Mouse (Mus musculus): ENCODE results near the gene Polr3e. TPM values are rescaled to one million over a fixed set of nuclear protein-coding genes. Genes with fewer than 3 reads are reported as not detected.

The Polr3e gene
- total RNA-seq (2021), result 1 to 10 TPM; 8.0 to 8.3 TPM
- polyA plus RNA-seq (2012; rRNA removed), result 6.1 and 8.5 TPM in 2 replicates
- long read RNA-seq, full-length matches to known transcripts, result 4 of 5 reads
- long read RNA-seq, partial matches to known transcripts, result 0 of 5 reads
- long read RNA-seq, other reads (novel, unspliced or antisense), result 1 of 5 reads

DNA sequence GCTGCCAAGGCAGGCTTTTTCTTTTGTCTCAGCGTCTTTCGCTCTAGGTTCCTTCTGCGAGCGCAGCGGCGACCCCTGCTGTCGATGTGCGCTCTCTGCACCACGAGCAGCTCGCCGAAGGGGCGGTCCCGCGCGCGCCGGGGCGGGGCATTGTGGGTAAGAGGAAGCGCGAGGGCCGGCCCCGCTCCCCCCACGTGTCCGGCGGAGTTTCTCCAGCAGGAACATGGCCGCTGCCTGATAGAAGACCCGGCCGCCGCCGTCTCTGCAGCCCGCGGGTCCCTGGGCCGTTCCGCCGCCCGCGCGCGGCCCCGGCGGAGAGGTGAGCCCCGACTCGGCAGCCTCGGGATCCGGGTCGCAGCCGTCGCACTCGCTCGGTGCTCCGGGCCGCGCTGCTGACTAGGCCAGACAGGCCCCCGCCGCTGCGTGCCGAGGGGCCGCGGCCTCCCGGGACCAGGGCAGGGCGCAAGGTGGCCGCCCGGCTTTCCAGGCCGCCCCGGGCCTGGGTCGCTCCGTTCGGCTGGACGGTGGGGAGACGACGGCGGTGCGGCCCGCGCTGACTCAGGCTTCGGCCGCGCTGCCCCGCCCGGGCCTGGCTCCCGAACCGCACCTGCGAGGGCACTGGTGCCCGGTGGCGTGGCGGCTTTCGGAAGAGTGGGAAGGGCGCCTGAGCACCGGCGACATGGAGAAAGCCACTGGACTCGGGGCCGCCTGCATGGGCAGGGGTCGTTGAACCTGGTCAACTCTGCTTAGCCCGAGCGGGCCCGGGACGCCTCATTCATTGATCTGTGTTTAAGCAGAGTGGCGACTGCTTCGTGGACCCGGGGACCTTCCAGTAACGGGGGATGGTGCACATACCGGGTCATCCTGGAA, at the start of gene Polr3e:
TSS of gene Polr3e (plus strand) at position 153 of the 870 bp plus-strand sequence.
- Histone ChIP-seq H3K4me1 (ENCODE audit: control insufficient read depth, insufficient read depth, low read length) (no peaks in the 10 kb centered on the region), H3K79me2 (replicated peaks; ENCODE audit: control insufficient read depth, insufficient read depth, low read length) (no peaks in the 10 kb centered on the region), H3K9ac (ENCODE audit: low read depth, low read length) (peak within 1 kb of the TSS; percentile 90), H3K27ac (peak within 1 kb of the TSS; percentile 73), H3K36me3 (ENCODE audit: control insufficient read depth, insufficient read depth, low read length) (no peaks in the 10 kb centered on the region), H3K27me3 (ENCODE audit: control insufficient read depth, insufficient read depth, low read length) (no peaks in the 10 kb centered on the region), H3K4me3 (peak within 1 kb of the TSS; percentile 96)
- WGBS, result under 1% methylated on average over 102 of the region's 102 CpGs
- intact Hi-C loops (cut with DNase I), result loop anchor here (1.0 to 10.0 kb wide), 3 partner anchors 83 to 283 kb away; partner anchors contain the start of genes Mosmo, Pdzd9 and Uqcrc2
- peak; percentile 100 for DNase-seq
- peak; percentile 95 for TF ChIP-seq CTCF (IDR thresholded peaks at IDR 0.05)
- 0 out of 2 replicates have a peak, but pooled peaks have one; percentile 41 for TF ChIP-seq POLR2A (IDR thresholded peaks at IDR 0.05; ENCODE audit: insufficient read depth, low read depth, low read length)
- TF ChIP-seq EP300 (IDR thresholded peaks at IDR 0.05; ENCODE audit: insufficient read depth, low read depth, low read length), result peak; percentile 87; the same call in 1 of the 2 replicates

DNA sequence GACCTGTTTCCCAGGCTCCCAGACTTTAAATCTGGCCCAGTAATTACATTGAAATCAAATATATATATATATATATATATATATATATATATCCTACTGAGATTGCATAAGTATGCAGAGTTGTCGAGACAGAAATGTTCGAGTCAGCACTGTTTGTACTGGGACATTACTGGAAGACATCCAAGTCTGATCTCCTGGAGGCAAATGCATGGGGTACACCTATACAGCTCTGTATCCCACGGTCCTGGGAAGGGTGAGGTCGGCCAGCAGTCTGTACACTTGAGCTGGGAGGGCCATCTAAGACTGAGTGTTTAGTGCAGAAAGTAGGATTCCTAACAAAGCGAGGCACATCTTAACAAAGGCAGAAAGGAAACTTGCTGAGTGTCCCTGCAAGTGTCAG, 47.7 kb upstream of the Polr3e start:
- 34% methylated on average over 5 of the region's 5 CpGs for WGBS
- Histone ChIP-seq H3K27me3 (ENCODE audit: control insufficient read depth, insufficient read depth, low read length) (no peaks in the 10 kb centered on the region), H3K9ac (ENCODE audit: low read depth, low read length) (no peak overlapping the region), H3K4me3 (no peak overlapping the region), H3K4me1 (ENCODE audit: control insufficient read depth, insufficient read depth, low read length) (peaks cover 16% of the 10 kb centered on the region), H3K27ac (no peak overlapping the region), H3K36me3 (ENCODE audit: control insufficient read depth, insufficient read depth, low read length) (peaks cover 2% of the 10 kb centered on the region), H3K79me2 (replicated peaks; ENCODE audit: control insufficient read depth, insufficient read depth, low read length) (peaks cover 4% of the 10 kb centered on the region; the same call in 1 of the 2 replicates)
- intact Hi-C loops (cut with DNase I), result no loop called here
- no peak for DNase-seq
- TF ChIP-seq POLR2A (IDR thresholded peaks at IDR 0.05; ENCODE audit: insufficient read depth, low read depth, low read length), result no peak
- TF ChIP-seq EP300 (IDR thresholded peaks at IDR 0.05; ENCODE audit: insufficient read depth, low read depth, low read length), result no peak
- no peak for TF ChIP-seq CTCF (IDR thresholded peaks at IDR 0.05)

DNA sequence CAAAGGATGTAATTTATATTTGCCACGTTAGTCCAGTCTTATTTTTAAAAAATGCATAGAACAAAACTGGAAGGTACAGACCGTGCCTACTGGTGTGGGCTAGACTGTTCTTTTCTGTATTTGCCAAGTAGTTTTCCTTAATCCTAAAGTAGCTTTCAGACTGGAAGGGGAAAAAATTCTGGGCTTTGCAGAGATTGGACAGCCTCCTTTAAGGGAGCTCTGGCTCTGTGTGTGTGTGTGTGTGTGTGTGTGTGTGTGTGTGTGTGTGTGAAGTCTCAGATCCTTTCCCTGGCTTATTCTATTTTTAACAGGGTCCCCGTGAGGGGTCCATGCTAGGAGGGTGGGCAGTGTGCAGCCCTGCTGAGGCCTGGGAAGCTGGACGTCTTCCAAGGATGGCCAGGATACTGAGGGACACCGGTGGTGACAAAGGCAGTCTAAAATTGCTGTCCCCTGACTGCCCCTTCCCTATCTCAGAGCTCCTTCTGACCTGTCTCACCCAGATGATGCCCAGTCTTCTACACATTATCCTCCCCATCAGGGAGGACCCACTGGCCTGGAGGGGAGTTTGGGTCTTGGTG, 47.0 kb upstream of the Polr3e start:
- Histone ChIP-seq H3K27ac (no peak overlapping the region), H3K79me2 (replicated peaks; ENCODE audit: control insufficient read depth, insufficient read depth, low read length) (peaks cover 4% of the 10 kb centered on the region; the same call in 1 of the 2 replicates), H3K27me3 (ENCODE audit: control insufficient read depth, insufficient read depth, low read length) (no peaks in the 10 kb centered on the region), H3K4me1 (ENCODE audit: control insufficient read depth, insufficient read depth, low read length) (peaks cover 12% of the 10 kb centered on the region), H3K4me3 (no peak overlapping the region), H3K36me3 (ENCODE audit: control insufficient read depth, insufficient read depth, low read length) (peaks cover 2% of the 10 kb centered on the region), H3K9ac (ENCODE audit: low read depth, low read length) (no peak overlapping the region)
- TF ChIP-seq CTCF (IDR thresholded peaks at IDR 0.05), result no peak
- no peak for TF ChIP-seq EP300 (IDR thresholded peaks at IDR 0.05; ENCODE audit: insufficient read depth, low read depth, low read length)
- no peak for TF ChIP-seq POLR2A (IDR thresholded peaks at IDR 0.05; ENCODE audit: insufficient read depth, low read depth, low read length)
- 47% methylated on average over 5 of the region's 5 CpGs for WGBS
- no peak for DNase-seq
- intact Hi-C loops (cut with DNase I), result no loop called here

DNA sequence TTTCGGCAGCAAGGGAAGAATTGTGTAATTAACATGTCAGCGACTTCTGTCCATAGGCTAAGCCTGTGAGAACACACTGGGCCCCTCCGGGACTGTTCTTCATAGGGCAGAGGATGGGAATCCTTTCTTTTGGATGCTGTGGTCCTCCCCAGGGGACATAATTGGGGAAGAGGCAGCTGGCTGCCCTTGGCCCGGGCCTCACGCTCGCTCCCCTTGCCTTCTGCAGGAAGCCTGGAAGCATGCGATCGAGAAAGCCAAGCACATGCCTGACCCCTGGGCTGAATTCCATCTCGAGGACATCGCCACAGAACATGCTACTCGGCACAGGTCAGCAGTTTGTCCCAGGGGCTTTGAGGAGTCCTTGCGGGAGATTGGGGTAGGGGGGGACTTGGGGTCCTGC, 44.5 kb upstream of the Polr3e start:
- H3K27me3 ChIP-seq (ENCODE audit: control insufficient read depth, insufficient read depth, low read length), result no peaks in the 10 kb centered on the region
- WGBS, result 63% methylated on average over 12 of the region's 12 CpGs
- H3K4me3 ChIP-seq, result no peak overlapping the region
- H3K36me3 ChIP-seq (ENCODE audit: control insufficient read depth, insufficient read depth, low read length), result no peaks in the 10 kb centered on the region; the same call in 1 of the 2 replicates
- peak; percentile 37 to 38 for DNase-seq
- peaks cover 4% of the 10 kb centered on the region; the same call in 1 of the 2 replicates for H3K79me2 ChIP-seq (replicated peaks; ENCODE audit: control insufficient read depth, insufficient read depth, low read length)
- no peak overlapping the region for H3K9ac ChIP-seq (ENCODE audit: low read depth, low read length)
- peaks cover 8% of the 10 kb centered on the region for H3K4me1 ChIP-seq (ENCODE audit: control insufficient read depth, insufficient read depth, low read length)
- intact Hi-C loops (cut with DNase I), result no loop called here
- no peak overlapping the region for H3K27ac ChIP-seq
- no peak for TF ChIP-seq POLR2A (IDR thresholded peaks at IDR 0.05; ENCODE audit: insufficient read depth, low read depth, low read length)
- no peak for TF ChIP-seq CTCF (IDR thresholded peaks at IDR 0.05)
- TF ChIP-seq EP300 (IDR thresholded peaks at IDR 0.05; ENCODE audit: insufficient read depth, low read depth, low read length), result no peak

DNA sequence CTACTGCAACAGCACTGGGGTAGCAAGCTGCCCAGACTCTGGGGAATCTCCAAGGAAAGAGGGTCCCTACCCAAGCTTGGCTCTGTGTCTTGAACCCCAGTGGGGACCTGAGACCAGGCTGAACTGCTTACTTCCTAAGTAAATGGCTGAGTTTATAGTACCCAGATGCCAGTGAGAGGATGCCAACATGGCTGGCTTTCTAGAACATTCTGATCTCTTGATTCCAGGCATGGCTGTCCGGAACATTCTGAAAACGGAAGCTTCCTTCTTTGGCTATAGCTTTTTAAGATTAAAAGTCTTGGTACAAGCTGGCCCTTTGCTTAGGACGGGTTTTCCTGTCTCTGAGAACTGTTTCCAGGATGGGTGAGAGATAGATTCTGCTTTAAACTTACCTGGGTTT, 43.5 kb upstream of the Polr3e start:
- H3K27ac ChIP-seq, result no peak overlapping the region
- no peak overlapping the region for H3K4me3 ChIP-seq
- TF ChIP-seq EP300 (IDR thresholded peaks at IDR 0.05; ENCODE audit: insufficient read depth, low read depth, low read length), result no peak
- TF ChIP-seq POLR2A (IDR thresholded peaks at IDR 0.05; ENCODE audit: insufficient read depth, low read depth, low read length), result no peak
- no peak for TF ChIP-seq CTCF (IDR thresholded peaks at IDR 0.05)
- 0 out of 2 replicates have a peak, but pooled peaks cover 3% of the 10 kb centered on the region for H3K79me2 ChIP-seq (replicated peaks; ENCODE audit: control insufficient read depth, insufficient read depth, low read length)
- 65% methylated on average over 3 of the region's 3 CpGs for WGBS
- no peak overlapping the region for H3K9ac ChIP-seq (ENCODE audit: low read depth, low read length)
- peaks cover 8% of the 10 kb centered on the region for H3K4me1 ChIP-seq (ENCODE audit: control insufficient read depth, insufficient read depth, low read length)
- no peaks in the 10 kb centered on the region for H3K27me3 ChIP-seq (ENCODE audit: control insufficient read depth, insufficient read depth, low read length)
- no peaks in the 10 kb centered on the region; the same call in 1 of the 2 replicates for H3K36me3 ChIP-seq (ENCODE audit: control insufficient read depth, insufficient read depth, low read length)
- no peak for DNase-seq
- intact Hi-C loops (cut with DNase I), result no loop called here
